Mouse (Mus musculus) retina, postnatal 7 days (tissue): Measurements from ENCODE around the gene Gm17428.
"Not testable (repeated sequence)": the region's sequence is repeated elsewhere in the genome, so short reads cannot be mapped to it uniquely, and the experiment has no call there.

ENCODE experiments used
- DNase-seq: peaks from one replicate; pipeline ENCODE4 v3.0.0-alpha.2; 2012; ENCODE audit warnings: low read depth, low spot score

Gm17428 gene

DNA sequence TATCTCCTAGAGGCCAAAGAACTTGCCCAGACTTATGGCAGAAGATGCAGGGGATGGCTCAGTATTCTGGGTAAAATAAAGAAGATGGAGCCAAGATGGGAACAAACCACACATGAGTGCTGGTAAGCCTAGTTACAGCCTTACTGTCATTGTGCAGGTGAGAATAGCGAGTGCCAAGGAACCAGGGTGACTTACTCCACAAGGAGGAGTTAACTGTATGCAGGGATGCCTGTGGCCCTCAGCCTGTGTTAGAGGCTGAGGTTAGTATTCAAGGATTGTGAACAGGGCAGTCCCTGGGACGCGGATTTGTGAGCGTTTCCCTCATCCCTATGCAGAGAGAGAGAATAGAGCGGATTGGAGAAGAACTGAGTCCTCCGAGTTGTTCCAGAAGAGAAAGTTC, 25.1 kb upstream of the Gm17428 start:
- DNase-seq = no peak

DNA sequence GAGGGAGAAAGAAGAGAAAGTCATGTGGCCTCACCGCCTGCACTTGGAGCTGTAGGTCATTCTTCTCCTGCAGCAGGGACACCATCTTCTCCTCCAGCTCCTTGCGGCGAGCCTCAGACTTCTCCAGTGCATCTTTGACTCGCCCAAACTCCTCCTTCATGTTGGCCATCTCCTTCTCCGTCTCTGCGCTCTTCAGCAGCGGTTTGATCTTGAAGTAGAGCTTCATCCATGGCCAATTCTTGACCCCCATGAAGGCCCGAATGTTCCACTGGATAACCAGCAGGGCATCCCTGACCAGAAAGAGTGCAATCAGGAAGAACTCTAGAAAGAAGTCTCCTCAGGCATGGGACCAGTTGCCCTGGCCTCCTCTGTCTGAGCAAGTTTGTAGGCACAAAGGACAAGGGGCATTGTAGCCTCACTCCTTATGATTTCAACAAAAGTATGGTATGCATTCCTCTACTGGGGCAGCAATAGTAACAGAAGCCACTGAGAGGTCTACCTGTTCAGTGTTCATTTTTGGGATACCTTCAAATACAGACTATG, 23.0 kb upstream of the Gm17428 start:
- no peak for DNase-seq

DNA sequence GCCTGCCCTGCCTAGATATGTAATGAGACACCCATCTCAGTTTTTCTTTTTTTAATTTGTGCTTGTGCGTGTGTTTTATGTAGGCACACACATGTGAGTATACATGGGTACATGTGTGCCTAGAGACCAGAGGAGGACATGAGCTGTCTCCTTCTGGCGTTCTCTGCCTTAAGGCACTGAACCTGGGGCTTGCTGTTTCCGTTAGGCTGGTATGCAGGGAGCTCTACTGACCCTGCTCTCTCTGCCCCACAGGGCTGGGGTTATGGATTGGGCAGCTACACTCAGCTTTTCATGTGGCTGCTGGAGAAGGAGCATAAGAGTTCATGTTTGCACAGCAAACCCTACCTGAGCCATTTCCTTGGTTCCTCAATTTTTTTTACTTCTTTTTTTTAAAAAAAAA, 22.3 kb upstream of the Gm17428 start:
- DNase-seq = no peak

DNA sequence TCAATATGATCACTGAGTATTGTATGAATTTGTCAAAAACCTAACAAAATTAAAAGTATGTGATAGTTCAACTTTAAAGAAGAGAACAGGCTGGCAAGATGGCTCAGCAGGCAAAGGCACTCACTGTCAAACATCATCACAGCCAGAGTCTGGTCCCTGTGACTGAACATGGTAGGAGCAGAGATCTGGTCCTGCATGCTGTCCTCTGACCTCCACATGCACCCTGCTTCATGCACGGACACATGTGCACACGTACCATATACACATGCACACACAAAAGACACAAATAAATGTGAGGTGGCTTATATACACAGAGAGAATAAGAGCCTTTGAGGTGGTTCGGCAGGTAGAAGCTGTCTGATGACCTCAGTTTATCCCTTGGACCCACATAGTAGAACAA, 21.3 kb upstream of the Gm17428 start:
- no peak for DNase-seq

DNA sequence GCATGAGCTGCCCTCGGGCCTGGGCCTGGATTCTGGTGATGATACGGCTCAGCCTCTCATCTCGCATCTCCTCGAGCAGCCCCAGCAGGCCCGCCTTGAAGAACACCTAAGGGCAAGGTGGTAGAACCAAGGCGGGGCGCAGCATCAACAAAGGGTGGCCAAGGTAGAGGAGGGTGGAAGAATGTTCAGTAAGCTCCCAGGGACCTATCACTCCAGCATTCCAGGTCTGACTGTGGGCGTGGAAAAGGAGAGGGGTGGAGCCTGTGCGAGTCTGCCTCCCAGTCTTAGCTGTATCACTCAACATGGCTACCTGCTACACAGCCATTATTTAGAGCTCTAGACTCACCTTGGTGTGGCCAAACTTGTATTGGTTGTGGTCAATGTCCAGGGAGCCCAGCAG, 20.2 kb upstream of the Gm17428 start:
- no peak for DNase-seq

DNA sequence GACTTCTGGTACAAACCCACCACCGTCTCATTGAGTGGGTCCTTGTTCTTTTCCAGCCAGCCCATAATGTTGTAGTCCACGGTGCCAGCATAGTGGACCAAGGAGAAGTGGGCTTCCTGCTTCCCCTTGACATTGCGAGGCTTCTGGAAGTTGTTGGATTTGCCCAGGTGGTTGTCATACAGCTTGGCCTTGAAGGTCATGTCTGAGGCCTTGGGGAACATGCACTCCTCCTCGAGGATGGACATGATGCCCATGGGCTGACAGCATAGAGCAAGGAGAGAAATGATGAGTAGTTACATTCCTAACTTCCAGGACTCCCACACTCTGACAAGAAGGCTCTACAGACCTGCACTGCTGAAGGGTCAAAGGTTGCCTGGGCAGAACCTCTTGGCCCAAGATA, 18.2 kb upstream of the Gm17428 start:
- DNase-seq = no peak

DNA sequence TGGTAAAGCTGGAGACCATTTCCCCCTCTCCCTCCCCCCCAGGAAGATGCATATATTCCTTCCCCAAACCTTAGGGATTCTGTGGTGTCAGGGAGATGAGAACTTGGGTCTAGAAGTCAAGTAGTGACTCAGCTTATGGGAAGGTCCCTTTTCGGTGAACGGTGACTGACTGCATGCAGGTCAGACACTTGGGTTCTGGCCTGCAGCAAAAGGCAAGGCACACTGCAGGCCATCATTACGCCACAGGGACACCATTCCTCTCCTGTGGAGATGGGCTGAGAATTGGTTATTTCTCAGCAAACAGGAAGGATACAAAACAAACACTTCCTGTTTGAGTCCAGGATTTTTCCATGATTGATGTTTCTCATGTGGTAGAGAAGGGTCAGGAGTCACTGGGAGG, 17.5 kb upstream of the Gm17428 start:
- no peak for DNase-seq

DNA sequence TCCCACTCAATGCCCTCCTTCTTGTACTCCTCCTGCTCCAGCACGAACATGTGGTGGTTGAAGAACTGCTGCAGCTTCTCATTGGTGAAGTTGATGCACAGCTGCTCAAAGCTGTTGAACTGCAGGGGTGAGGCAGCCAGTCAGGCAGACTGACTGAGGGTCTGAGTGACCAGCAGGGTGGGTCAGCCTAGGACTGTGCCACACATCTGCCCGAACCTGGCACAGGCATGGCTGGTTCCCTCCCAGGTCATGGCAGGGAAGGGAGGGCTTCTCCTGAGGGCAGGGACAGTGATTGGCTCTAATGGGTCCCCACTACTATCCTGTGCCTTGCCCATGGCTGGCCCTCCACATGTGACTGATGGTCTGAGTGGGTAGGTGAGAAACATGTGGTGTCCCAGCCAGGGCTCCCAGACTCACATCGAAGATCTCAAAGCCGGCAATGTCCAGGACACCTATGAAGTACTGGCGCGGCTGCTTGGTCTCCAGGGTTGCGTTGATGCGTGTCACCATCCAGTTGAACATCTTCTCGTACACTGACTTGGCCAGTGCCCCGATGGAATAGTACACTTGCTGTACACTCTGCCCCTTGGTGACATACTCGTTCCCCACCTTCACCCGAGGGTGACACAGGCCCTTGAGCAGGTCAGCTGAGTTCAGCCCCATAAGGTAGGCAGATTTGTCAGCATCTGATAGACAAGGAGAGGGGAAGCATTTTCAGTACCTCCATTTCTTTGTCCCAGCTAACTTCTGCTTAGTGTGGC, 16.7 kb upstream of the Gm17428 start:
- not testable (repeated sequence) for DNase-seq

DNA sequence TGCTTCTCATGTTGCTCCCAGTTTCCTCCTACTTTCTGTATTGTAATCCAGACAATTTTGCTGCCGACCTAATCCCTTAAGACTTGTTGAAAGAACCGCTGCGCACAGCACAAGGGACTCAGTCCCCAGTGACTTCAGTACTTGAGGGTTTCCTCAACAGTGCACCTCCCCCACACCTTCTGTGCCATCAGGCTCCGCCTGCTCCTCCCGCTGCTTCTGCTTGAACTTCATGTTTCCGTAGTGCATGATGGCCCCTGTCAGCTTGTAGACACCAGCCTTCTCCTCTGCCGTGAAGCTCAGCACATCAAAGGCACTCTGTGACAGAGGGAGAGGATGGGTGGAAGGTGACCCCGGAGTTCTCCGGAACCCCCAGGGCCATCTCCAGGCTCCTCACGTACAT, 16.0 kb upstream of the Gm17428 start:
- no peak for DNase-seq

DNA sequence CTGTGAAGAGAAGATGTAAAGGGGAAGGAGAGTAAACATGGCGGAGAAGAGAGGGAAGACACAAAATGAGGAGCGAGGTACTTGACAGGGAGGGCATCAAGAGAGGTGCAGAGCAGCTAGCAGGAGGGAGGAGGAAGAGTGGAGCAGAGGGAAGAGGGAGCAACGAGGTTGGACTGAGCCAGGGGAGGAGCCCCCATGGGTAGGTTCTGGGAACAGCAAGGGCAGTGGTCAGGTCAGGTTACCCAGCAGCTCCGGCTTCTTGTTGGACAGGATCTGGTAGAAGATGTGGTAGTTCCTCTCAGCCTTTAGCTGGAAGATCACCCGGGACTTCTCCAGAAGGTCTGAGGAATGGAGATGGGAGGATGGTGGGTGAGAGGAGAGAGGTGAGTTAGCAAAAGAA, 15.2 kb upstream of the Gm17428 start:
- DNase-seq = no peak

DNA sequence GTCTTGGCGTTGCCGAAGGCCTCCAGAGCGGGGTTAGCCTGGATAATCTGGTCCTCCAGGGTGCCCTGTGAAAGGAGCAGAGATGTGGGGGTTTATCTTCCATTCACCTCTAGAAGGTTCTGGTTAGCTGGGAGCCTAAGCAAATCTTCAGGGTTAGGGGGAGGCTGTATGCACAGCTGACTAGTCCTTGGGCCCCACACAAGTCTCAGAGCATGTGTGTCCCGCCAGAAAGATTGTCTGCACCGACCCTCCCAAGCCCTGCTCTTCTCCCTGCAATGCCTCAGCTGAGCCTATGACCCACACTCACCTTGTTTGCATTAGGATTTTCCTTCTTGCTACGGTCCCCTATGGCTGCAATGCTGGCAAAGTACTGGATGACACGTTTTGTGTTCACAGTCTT, 14.0 kb upstream of the Gm17428 start:
- no peak for DNase-seq

DNA sequence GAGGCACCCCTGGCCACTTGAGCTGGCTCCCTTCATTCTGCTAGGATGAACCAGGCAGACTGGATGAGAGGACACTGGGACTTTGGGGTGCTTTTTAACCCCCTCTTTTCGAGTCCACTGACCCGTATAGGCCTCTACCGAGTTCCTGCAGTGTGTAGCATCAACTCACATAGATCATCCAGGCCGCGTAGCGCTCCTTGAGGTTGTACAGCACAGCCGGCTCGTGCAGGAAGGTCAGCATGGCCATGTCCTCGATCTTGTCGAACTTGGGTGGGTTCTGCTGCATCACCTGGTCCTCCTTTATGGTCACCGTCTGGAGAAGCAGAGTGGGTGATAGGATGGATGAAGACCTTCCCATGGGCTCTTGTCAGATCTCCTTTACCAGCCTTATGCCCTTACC, 13.0 kb upstream of the Gm17428 start:
- DNase-seq = no peak

DNA sequence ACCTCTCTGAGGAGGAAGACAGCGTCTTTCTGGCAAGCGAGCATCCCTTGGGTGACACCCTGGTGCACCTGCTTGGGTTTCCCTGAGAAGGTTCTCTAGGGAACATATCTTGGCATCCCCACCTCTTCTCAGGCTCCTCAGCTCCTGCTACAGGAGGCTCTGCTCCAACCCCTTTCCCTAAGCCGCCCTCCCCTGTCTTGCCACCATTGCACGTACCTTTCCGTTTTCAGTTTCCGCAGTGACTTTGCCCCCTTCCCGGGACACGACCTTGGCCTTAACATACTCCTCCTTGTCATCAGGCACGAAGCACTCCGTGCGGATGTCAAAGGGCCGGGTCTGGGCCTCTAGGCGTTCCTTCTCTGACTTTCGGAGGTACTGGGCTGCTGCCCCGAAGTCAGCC, 11.7 kb upstream of the Gm17428 start:
- DNase-seq = no peak

DNA sequence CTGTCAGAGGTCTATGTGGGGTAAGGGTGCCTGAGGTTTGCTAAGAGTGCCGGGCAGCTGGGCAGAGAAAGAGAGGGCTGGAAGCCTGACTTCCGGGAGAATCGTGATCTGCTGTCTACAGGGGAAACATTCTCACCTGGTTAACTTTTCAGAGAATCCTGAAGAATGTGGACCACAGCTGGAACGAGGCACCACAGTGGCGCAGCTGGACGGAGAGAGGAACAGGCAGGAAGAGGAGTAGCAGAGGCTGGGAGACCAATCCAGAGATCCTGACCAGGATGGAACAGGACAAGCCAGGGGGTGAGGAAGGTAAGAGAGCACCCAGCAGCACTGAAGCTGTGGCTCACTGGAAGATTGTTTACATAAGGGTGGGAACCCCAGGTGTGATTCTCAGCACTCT, 11.1 kb upstream of the Gm17428 start:
- no peak for DNase-seq

DNA sequence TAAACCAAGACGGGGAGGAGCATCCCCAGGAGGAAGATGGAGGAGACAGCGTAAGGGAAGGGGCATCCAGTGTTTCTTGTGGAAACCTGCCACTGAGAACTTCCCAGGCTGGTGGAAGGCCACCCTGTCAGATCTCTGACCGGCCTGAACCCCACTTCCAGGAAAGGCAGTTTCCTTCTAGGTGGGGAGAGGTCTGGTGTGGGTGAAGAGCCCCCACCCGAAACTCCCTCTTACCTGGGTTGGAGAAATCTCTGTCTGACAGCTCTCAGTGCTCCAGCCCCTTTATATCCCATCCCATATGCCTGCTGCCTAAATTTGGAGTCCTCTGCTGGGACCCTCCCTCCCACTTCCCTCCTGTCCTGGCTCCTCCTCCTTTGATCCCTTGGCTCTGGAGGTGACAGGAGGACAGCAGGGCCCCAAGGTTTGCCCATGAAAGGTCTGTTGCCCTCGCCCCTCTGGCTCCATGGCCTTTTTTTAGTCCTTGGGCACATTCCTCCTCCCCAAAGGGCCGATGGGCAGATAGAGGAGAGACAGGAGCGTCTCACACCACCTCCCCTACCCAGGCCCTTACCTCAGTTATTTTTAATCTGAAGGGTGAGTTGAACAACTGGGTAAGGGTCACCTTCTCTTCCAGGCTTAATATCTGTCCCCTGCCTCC, 10.3 kb upstream of the Gm17428 start, which contains the start of gene Myh6:
Gene Myh6 (minus strand): TSS at position 608 of the 658 bp plus-strand sequence.
- DNase-seq = no peak

DNA sequence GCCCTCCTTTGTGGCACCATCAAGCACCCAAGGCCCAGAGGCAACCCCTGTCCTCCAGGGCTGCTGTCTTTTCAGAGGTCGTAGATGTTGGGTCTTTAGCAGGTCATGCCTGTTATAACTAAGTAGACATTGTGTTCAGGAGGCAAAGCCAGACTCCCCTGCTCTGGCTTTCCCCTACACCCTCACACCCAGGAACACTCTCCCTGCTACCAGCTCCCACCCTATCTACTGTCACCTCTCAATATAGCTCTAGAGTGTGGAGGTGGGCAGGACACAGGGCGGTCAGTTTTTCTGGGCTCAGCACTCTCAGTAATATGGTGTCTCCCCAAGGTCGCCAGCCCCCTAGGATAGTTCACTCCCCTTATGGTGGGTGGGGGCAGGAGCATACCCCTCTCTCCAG, 8.9 kb upstream of the Gm17428 start:
- DNase-seq = no peak

DNA sequence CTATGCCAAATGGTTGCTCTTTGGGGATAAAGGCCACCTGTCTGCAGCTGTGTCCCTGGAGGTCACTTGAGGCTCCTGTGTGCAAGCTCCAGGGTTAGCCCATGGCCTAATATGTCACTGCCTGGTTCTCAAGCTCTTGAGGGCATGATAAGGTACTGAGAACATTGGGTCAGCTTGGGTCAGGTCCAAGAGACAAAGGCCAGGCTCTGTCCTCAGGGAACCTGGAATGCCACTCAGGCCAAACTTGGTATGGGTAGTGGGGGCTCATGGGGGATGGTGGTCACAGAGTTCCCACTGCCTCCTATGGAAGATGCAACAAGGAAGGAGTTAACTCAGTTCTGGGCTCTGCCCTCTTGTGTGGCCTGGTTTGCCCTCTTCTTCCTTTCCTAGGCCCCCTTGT, 8.4 kb upstream of the Gm17428 start:
- no peak for DNase-seq

DNA sequence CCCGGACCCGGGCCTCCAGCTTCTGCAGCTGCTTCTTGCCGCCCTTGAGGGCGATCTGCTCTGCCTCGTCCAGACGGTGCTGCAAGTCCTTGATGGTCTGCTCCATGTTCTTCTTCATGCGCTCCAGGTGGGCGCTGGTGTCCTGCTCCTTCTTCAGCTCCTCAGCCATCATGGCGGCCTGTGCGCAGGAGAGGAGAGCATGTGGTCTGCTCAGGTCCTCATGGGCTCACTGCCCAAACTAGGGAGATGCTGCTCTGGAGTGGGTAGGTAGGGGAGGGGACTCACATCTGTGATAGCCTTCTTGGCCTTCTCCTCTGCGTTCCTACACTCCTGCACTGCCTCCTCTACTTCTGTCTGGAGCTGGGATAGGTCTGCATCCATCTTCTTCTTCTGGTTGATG, 3.9 kb upstream of the Gm17428 start:
- DNase-seq = not testable (repeated sequence)

DNA sequence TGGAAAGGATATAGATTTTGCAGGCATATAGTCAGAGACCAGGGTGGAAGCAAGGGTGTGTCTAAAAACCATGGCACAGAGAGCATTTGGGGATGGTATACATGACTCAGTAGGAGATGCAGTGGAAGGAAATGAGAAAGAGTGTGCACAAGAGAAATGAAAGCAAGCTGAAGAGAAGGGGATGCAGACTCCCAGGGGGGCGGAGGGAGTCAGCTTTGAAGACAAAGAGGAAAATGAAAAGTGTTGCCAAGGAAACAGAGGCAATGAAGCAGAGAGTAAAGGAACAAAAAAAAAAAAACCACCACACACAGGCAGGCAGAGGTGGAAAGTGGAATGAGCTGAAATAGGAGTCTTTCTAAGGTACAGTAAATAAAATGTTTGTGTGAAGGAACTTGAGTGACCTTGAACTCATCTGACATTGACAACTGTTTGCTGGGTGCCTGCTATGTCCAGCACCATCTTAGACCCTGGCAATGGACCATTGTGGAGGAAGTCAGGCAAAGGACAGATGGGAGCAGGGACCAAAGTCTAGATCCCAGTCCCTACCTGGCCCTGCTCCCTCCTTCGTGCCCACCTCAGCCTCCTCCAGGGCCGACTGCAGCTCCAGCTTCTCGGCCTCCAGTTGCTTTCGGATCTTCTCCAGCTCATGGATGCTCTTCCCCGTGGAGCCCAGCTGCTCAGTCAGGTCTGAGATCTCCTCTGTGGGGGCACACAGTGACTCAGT, 2.5 kb upstream of the Gm17428 start:
- DNase-seq = no peak

DNA sequence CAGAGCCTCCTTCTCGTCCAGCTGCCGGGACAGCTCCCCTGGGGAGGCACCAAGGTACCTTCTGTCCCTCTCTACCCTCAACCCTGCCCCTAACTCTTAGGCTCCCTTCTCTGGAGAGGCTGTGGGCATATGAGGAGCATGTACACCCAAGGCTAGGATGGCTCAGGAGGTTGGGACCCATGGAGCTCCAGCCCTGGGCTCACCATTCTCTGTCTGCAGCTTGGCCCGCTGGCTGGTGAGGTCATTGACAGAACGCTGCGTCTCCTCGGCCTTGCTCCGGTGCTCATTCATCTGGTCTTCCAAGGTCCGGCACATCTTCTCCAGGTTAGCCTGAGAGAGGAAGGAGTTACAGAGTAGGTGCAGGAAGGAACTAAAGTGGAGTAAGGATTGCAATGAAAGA, 1.9 kb downstream of the Gm17428 start:
- DNase-seq = no peak

DNA sequence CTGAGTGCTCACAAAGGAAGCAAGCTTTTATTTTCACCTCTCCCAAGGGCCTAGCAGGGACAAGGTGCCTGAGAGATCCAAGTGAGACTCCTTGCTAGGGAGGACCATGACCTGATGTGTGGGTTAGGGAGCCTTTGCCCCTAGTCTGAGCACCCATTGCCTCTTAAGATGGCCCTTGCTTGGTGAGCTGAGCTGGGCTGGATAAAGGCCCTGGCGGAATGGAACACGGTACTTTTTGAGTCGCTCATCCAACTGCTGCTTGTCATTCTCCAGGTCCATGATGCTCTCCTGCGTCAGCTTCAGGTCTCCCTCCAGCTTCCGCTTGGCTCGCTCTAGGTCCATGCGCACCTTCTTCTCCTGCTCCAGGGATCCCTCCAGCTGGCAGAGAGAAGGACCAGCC, 5.2 kb downstream of the Gm17428 start:
- no peak for DNase-seq

DNA sequence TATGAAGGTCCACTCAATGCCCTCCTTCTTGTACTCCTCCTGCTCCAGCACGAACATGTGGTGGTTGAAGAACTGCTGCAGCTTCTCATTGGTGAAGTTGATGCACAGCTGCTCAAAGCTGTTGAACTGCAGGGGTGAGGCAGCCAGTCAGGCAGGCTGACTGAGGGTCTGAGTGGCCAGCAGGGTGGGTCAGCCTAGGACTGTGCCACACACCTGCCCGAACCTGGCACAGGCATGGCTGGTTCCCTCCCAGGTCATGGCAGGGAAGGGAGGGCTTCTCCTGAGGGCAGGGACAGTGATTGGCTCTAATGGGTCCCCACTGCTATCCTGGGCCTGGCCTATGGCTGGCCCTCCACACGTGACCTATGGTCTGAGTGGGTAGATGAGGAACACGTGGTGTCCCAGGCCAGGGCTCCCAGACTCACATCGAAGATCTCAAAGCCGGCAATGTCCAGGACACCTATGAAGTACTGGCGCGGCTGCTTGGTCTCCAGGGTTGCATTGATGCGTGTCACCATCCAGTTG, 11.7 kb downstream of the Gm17428 start:
- not testable (repeated sequence) for DNase-seq
